Mouse (Mus musculus) frontal cortex, postnatal 14 days (tissue): Measurements from ENCODE around the gene Cdc27.
"Not testable (repeated sequence)": the region's sequence is repeated elsewhere in the genome, so short reads cannot be mapped to it uniquely, and the experiment has no call there.

Experiments used
- DNase-seq, 2 experiments: peaks; one replicate each; pipeline ENCODE4 v3.0.0; 2022; ENCODE audit warnings: low spot score in 2 of 2

The Cdc27 gene

DNA sequence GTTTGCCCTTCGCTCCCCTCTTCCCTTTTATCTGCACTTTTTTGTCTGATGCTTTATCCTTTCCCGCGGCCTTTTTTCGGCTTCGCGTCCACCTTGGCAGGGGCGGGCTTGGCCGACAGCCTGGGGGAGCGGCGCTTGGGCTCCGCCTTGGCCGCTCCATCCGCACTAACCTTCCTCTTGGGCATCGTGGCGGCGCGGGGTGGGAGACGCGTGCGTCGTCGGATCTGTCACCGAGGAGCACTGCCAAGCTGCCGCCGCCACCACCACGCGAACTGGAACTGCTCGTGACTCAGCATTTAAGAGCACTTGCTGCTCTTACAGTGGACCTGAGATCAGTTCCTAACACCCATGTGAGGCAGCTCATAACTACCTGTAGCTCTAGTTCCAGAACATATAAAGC is 21.0 kb upstream of the Cdc27 start:
- not testable (repeated sequence) for DNase-seq

DNA sequence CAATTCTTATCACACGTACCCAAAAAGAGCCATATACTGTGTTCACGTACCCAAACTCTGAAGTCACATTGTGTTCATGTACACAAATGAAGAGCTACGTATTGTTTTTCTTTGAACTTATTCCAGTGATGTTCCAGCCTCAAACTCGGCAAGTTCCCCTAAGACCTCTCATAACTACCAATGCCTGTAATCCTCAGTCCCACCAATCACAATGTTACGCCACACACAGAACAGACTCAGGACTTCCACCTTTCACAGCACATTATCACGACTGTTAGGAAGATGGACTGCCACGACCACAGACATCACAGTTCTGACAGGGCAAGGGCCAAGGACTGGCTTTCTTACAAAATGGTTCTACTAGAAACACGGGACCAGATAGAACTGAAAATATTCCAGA is 20.1 kb upstream of the Cdc27 start:
- DNase-seq = not testable (repeated sequence)

DNA sequence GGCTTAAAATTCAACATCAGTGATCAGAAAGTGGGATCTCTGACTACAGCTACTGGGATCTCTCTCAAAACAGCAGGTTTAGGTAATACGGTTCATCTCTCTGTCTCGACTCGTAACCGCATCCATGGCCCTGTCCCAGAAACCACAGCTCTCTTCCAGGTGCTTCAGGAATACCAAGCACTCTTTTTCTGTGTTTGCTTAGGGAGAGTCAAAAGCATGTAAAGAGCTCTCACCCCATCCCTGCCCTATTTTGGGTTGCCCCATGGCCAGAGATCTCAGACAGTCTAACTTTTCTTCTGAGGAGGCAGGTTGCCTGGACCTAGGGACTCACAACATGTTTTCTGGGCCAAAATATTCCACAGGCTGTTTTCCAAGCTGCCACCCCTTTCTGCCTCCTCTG is 17.9 kb upstream of the Cdc27 start:
- DNase-seq = no peak

DNA sequence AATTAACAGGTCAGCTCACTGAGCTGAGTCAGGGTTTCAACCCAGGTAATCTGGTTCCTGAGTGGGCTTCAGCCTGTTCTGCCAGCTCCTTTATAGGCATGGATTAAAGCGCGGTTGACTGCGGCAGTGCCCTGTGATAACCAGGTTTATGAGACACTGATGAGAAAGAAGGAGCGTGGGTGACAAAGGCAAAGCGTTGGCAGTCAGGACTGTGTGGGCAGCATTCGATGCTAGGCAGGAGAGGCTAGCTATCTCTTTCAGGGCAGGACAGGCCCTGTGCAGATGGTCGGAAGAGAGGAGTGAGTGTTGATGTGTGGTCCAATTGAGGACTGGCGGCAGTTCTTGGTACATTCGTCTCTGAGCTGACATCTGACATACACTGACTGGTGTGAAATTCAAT is 17.3 kb upstream of the Cdc27 start:
- DNase-seq = no peak

DNA sequence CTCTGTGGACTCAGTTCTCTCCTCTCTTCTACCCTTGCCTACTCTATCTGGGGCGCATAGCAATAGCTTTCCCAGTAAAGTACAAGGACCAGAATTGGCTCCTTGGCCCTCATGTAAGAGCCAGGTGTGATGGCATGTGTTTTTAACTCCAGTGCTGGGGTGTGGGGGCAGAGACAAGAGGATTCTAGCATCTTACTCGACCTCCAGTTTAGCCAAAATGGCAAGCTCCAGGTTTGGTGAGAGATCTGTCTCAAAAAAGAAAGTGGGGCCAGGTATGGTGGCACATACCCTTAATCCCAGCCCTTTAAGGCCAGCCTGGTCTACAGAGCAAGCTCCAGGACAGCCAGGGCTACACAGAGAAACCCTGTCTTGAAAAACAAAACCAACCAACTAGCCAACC is 16.4 kb upstream of the Cdc27 start:
- no peak for DNase-seq

DNA sequence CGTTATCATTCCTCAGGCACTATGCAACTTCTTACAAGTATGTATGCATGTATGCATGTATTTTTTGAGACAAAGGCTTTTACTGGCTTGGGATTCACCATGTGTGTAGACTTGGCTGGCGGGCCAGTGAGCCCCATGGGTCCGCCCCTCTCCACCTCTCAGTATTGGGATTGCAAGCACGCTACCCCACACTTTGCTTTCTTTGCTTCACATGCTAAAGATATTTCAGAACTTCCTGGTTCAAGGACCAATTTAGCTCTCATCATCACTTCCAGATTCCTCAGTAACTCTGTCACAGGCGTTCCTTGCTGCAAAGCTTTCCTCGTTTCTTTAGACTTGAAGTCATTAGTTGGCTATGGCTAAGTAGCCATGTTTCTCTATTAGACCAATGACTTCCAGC is 15.7 kb upstream of the Cdc27 start:
- no peak for DNase-seq

DNA sequence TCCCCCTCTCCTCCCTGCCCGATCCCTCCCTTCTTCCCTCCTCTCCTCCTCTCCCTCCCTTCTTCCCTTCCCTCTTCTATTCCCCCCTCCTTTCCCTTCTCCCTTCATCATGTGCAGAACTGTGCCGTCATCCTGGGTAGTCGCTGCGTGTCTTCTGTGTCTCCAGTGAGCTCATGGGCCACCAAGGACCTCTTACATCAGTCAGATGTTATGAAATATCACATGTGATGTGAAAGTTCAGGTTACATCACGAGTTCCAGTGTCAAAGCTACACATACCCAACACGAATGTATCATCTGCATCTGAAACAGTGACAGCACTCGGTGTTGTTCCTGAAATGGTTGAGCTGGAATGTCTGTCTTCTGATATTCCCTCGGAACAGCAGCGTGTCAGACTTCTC is 14.8 kb upstream of the Cdc27 start:
- no peak for DNase-seq

DNA sequence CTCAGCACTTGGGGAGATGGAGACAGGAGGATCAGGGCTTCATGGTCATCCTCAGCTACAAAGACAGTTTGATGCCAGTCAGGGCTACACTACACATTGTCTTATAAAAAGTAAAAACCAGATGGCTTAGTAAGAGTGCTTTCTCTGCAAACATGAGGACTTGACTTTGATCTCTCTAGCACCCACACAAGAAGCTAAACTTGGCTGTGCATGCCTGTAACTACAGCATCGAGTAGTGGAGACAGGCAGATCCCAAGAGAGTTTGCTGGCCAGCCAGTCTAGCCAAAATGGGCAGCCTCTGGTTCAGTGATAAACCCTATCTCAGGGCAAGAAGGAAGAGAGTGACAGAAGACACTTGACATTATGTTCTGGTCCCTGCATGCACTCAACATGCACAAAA is 13.1 kb upstream of the Cdc27 start:
- DNase-seq = no peak

DNA sequence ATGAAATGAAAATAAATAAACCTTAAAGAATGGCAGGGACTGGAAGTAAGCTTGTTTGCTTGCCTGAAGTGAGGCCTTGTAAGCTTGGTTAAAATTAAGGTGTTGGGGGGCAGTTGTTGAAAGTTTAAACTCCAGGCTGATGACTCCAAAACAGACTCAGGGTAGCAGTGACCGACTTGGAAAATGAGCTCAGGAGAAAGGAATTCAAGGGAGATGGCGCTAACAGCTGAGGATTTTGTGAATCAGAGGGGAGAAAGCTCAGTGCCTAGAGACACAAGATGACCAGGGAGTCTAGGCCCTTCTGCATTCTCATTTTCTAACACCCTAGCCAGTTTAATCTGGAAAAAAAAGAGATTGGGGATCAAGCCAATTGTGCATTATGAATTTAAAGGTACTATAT is 10.6 kb upstream of the Cdc27 start:
- no peak for DNase-seq

DNA sequence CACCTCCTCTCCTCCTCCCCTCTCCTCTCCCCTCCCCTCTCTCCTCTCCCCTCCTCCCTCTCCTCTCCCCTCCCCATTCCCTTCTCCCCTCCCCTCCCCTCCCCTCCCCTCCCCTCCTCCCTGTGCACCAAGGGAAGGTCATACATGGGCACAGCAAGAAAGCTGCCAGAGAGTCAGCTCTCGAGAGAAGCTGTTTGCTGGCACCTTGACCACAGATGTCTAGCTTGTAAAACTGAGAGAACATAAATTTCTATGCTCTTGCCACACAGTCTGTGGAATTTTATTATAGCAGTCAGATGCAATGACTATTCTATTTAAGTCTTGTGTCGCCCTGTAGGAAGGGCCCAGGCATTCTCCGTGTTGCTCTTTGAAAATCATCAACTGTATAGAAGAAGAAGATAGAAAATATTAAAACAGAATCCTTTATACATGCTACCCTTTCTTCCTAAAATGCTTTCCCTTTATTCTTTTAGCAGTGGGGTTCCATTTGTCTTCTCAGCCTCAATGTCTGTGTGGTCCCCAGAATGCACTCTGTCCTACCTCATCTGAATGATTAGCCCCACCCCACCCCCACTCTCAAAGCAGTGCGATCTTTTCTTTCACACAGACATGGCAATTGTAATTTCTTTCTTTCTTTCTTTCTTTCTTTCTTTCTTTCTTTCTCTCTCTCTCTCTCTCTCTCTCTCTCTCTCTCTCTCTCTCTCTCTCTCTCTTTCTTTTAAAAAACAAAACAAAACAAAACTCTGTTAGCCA is 8.4 kb upstream of the Cdc27 start:
- no peak for DNase-seq

DNA sequence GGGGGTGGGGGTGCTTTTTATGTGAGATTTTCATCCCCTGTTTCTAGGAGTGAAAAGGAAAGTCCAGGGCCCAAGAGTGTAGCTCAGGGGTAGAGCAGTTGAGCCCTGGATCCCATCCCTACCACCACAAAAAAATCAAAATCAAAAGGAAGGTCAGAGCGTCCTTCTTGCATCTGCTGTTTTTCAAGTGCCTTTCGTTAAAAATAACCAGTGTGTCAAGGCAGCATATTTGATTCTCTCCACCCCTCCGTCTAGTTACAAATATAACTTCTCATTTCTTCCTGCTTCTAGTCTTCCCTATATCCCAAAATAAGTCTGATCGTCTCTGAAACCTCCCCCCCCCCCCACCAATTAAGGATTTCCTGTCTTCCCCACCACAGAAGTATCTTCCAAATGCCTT is 7.6 kb upstream of the Cdc27 start:
- DNase-seq = no peak

DNA sequence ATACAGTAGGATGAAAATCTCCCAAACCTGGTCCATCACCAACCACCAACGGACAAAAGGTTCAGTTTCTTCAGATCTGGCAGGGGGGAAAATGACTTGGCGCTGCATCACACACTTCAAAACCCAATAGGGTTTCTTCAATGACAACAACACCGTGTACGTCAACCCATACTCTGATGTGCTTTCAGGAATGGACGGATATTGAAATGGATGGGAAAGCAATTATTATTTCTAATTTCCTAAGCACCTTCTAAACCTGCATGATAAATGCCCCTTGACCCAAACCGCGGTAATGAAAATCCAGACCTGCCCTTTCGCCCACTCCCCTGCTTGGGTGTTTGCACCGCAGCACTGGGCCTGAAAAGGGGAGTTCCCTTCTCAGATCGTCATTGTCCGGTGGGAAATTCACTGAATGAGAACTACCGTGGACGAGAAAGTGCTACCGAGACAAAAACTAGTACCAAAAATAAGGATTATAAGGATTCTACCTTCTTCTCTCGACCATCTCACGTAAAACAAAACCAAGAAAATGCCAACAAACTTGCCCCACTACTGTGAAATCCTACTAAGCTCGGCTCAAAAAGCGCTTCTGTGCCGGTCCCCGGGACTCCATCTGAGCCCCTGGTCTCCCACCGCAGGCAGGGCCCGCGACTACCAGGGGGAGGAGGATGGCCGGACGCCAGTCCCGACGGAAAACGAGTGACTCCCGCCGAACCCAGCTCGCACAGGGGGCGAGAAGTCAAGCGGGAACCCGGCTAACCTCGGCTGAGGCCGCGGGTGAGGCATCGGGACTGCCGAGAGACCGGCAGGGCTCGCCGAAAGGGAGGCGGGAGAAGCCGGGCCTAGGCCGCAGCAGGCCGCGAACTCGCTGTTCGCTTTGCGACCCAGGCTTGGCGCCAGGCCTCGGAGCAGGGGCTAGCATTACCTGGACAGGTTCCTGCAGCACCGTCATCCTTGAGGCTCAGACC is 698 bp downstream of the Cdc27 start:
- no peak for DNase-seq

DNA sequence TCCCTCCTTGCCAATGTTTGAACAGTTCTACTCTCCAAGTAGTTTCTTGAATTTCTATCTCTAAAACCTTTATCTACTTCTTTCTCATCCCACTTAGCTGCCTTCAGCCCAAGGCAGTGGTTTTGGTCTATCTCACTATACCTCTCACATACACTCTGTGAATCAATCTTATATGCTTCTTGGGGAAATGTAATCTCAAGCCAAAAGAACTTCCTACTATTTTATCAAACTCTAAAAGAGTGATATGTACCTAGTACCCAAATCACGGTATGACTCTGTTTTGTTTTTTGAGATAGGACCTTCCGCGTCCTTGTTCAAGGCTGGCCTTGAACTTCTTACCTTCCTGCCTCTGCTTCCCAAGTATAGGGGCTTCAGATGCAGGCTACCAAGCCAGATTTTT is 2.9 kb downstream of the Cdc27 start:
- DNase-seq = no peak

DNA sequence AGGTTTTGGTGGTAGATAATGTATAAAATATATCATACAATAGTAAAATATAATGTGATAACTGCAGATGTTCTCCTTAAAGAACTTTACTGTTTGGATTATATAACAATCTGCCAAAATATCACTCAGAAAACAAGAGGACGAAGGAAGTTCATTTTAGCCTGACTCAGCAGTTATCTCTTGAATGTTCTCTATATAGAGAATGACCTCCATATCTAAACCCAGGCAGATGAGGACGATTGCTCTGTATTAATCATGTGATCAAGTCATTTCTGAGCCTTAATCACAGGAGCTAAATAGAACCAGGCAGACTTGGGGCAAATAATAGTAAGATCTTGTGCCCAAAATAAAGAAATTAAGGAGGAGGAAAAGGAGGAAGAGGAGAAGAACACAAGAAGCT is 5.9 kb downstream of the Cdc27 start:
- no peak for DNase-seq

DNA sequence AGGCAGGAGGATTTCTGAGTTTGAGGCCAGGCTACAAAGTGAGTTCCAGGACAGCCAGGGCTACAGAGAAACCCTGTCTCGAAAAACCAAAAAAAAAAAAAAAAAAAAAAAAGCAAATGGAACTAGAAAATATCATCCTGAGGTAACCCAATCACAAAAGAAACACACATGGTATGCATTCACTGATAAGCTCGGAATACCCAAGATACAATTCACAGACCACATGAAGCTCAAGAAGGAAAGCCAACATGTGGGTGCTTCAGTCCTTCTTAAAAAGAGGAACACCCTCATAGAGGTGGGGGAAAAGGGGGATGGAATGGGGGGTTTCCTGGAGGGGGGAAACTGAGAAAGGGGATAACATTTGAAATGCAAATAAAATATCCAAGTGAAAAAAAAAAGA is 7.1 kb downstream of the Cdc27 start:
- DNase-seq = not testable (repeated sequence)

DNA sequence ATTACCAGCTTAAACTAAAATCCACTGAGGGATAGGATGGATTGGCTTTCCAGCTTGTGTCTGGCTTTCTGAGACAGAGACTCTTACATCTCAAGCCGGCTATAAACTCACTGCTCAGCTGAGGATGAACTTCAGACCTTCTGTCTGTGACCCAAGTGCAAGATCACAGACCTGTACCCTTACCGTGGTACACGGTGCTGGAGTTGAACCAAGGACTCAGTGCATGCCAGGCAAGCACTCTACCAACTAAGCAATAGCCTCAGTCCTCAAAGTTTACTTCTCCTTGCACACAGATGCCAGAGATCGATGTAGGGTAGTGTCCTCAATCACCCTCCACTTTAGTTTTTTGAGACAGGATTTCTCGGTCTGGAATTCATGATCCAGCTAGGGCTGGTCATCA is 10.6 kb downstream of the Cdc27 start:
- no peak for DNase-seq

DNA sequence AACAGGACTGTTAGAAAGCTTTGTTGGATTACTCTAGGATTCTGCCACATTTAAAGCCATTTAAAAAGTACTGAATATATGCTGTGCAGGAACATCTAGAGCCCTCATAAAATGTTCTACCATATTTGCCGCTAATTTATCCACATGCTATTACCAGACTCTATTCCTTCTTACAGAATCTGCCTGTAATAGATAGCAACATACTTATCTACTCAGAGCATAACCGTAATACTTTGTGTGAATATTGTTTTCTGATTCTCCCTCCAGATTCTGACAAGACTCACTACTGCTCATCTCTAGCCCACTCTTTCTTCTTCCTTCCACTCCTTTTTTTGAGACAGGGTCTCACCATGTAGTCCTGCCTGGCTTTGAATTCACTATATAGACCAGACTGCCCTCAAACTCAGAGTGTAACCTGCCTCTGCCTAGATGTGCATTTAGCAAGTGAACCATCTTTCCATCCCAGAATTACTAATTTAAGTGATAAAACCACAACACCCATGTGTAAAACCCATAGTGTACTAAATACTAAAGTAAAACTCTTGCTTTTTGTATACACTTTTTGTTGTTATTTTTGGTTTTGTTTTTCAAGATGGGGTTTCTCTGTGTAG is 12.4 kb downstream of the Cdc27 start:
- no peak for DNase-seq

DNA sequence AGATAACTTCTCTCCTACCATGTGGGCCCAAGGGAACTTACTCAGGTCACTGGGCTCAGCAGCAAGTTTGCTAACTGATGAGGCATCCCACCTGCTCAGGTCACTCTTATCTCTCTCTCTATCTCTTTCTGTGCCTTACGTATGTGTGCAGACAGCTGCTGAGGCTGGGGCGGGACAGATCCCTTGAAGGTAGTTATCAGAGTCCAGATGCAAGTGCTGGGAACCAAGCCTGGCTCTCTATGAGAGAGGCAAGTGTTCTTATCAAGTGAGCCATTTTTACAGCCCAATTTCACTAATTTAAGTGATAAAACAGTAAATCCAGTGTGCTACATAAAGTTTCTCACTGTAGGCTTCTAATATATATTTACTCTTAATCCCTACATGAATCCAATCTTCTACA is 13.6 kb downstream of the Cdc27 start:
- DNase-seq = no peak

DNA sequence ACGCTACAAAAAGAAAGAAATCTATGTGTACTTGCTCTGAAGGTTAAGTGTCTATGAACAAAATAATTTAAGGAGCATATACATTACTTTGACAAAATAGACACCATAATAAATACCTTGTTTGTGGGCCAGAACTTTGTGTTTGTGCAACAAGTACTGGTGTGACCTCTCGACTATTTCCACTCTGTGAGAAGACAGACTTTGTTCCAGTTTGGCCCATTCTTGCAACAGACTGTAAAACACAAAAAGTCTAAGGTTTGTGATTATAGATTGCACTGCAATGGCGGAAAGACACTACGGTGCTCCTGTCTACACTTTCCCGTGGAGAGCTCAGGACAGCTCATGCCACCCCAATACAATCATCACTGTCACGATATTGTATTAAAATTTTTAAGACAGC is 24.5 kb downstream of the Cdc27 start:
- no peak for DNase-seq

DNA sequence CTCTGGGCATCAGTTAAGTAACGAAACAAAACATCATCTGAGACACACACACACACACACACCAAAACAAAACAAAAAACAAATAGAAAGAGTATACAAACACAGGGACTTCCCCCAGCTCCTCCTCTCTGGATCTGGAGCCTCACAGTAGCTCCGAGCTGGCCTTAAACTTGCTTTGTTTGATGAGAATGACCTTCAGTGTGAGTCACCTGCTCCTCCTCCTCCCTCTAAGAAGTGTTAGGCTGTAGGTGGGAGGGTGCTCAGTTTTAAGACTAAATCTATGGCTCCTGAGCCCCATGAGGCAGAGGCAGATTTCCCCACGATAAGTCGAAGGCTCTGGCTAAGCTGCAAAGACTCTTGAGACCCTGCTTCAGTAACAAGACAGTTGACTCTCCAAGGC is 38.0 kb downstream of the Cdc27 start:
- DNase-seq = no peak

DNA sequence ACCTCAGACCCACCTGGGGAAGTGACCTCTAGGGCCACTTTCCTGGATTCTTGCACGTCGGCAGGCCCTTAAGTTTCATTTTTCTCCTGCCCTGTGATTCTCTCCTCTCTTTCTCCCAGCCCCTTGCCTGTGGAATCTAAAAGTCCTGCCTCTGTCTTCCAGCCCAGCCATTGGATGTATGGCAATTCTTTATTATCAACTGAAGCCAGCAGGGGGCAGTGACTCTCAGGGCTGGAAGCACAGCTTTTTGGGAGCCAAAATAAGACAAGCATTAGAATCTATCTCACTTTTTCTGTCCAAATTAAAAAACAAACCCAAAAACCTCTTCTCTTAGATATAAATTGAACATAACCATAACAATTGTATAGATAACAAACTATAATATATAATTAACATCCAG is 39.8 kb downstream of the Cdc27 start:
- DNase-seq = no peak

DNA sequence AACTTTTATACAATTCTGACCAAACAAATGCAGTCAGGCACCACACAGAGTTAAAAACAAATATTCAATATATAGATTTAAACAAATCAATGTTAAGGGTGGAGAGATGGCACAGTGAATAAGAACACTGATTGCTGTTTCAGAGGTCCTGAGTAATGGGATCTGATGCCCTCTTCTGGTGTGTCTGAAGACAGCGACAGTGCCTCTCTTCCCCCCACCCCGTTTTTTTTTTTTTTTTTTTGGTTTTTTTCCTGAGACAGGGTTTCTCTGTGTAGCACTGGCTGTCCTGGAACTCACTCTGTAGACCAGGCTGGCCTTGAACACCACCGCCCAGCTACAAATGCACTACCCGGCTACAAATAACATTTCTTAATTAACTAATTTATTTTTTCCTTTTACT is 42.0 kb downstream of the Cdc27 start:
- DNase-seq = no peak

DNA sequence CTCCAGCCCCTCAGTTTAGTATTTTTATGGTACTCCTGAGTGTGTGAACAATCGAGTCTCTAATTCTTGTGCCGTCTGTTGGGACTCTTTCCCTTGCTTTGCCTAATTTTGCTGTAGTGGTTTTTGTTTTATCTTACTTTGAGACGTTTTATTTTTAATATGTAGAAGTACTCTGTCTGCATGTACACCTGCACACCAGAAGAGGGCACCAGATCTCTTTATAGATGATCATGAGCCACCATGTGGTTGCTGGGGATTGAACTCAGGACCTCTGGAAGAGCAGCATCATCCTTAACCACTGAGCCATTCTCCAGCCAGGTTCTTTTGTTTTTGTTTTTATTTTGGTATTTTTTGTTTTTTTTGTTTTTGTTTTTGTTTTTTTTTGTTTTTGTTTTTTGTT is 62.1 kb downstream of the Cdc27 start:
- DNase-seq = no peak
